Mouse (Mus musculus) liver, embryonic 14.5 days (tissue): ENCODE data around the gene Alpk3. TPM values are rescaled to one million over a fixed set of nuclear protein-coding genes. Genes with fewer than 3 reads are reported as not detected.
"Not testable (repeated sequence)": the region's sequence is repeated elsewhere in the genome, so short reads cannot be mapped to it uniquely, and the experiment has no call there.

Experiments used
- ATAC-seq: fragments of 200-750 bp; cut with Nextera tagmentation; 2 replicates; pipeline ENCODE4 v1.8.0; 2017; ENCODE audit warnings: moderate number of reproducible peaks, mild to moderate bottlenecking, moderate library complexity; ENCODE audit not compliant: insufficient read depth
- DNase-seq, 3 experiments: peaks; one replicate each; pipeline ENCODE4 v3.0.0-alpha.2; 2012 to 2013; ENCODE audit warnings: low read depth in 3 of 3, low spot score in 3 of 3
- H3K27ac ChIP-seq: fragments of 300-500 bp; sonication (generic); 2 replicates; pipeline ENCODE4 v1.5.1; 2014; ENCODE audit warnings: moderate library complexity, mild to moderate bottlenecking, control low read depth, inconsistent platforms
- H3K27me3 ChIP-seq: fragments of 300-500 bp; sonication (generic); 2 replicates; pipeline ENCODE4 v1.6.1; 2014; ENCODE audit warnings: mild to moderate bottlenecking, low read length, moderate library complexity; ENCODE audit not compliant: control insufficient read depth, insufficient read depth
- H3K36me3 ChIP-seq: fragments of 300-500 bp; sonication (generic); replicated peaks from 2 replicates; pipeline ENCODE4 v1.6.1; 2014; ENCODE audit warnings: low read depth; ENCODE audit not compliant: control insufficient read depth, insufficient read depth
- H3K4me1 ChIP-seq, 2 experiments: fragments of 200-500 bp in 1 of 2; fragments of 300-500 bp in 1 of 2; sonication (generic) in 1 of 2; replicated peaks; 2 replicates each; pipeline ENCODE4 v1.6.1; 2012 to 2014; ENCODE audit warnings: antibody characterized with exemption in 1 of 2, inconsistent platforms in 1 of 2, low read length in 1 of 2; ENCODE audit not compliant: control insufficient read depth in 2 of 2, insufficient read depth in 2 of 2
- H3K4me2 ChIP-seq: fragments of 300-500 bp; sonication (generic); 2 replicates; pipeline ENCODE4 v1.6.1; 2014; ENCODE audit warnings: low read depth, mild to moderate bottlenecking, control low read depth, moderate library complexity
- H3K4me3 ChIP-seq, 2 experiments: fragments of 200-500 bp in 1 of 2; fragments of 300-500 bp in 1 of 2; sonication (generic) in 1 of 2; 2 replicates each; pipeline ENCODE4 v1.5.1; 2012 to 2014; ENCODE audit warnings: low read depth in 2 of 2, low read length in 2 of 2, mild to moderate bottlenecking in 2 of 2, control low read depth in 1 of 2, inconsistent platforms in 1 of 2, moderate library complexity in 1 of 2; ENCODE audit not compliant: insufficient read depth in 1 of 2
- H3K9ac ChIP-seq: fragments of 300-500 bp; sonication (generic); replicated peaks from 2 replicates; pipeline ENCODE4 v1.6.1; 2014; ENCODE audit warnings: mild to moderate bottlenecking, control low read depth, moderate library complexity
- H3K9me3 ChIP-seq: fragments of 300-500 bp; sonication (generic); 2 replicates; pipeline ENCODE4 v1.6.1; 2016; ENCODE audit warnings: low read length, mixed read lengths; ENCODE audit not compliant: control insufficient read depth
- CTCF ChIP-seq: IDR thresholded peaks from 2 replicates; pipeline ENCODE4 v1.5.1; 2016; ENCODE audit warnings: antibody characterized with exemption, low read depth, control low read depth
- EP300 ChIP-seq: IDR thresholded peaks from 2 replicates; pipeline ENCODE4 v1.6.1; 2016; ENCODE audit warnings: antibody characterized with exemption, low read depth
- WGBS: fragments of 180-500 bp; shearing (Covaris S2); extraction: QIAGEN DNeasy Blood & Tissue Kit; methylation state at CpG from one replicate; pipeline ENCODE4 v1.1.7; 2014; ENCODE audit not compliant: insufficient replicate concordance; 5-methylcytosine and 5-hydroxymethylcytosine counted together
- polyA plus RNA-seq, 2 experiments: library from polyadenylated mRNA; depleted of rRNA in 1 of 2; stranded (reverse) in 1 of 2; unstranded in 1 of 2; fragments of >200 nt; fragmentation: Nextera tagmentation in 1 of 2; extraction: Ambion mirVana in 1 of 2; gene quantifications; 2 replicates each; pipeline versions ENCODE4 v1.2.1 to v1.2.3; 2012 to 2014

The Alpk3 gene
- polyA plus RNA-seq, 2 experiments = 0.03 to 0.04 TPM

GRCm38 (mm10) chr7:81139100-81139499 lies 81.7 kb downstream of the Alpk3 start:
- Histone ChIP-seq H3K9me3 (no peaks in the 10 kb centered on the region), H3K4me3 (no peak overlapping the region), H3K4me2 (no peak overlapping the region), H3K27ac (no peak overlapping the region), H3K4me1 (peaks cover 0 to 5% of the 10 kb centered on the region in 2 experiments; a peak in 2 of 4 replicates), H3K36me3 (no peaks in the 10 kb centered on the region), H3K9ac (no peak overlapping the region), H3K27me3 (no peaks in the 10 kb centered on the region)
- DNase-seq = no peak
- no peak for ATAC-seq
- WGBS = 80% methylated on average over 7 of the region's 7 CpGs
- TF ChIP-seq EP300 (no peak), CTCF (no peak)

- H3K27me3 ChIP-seq = no peaks in the 10 kb centered on the region
- DNase-seq (no peak), ATAC-seq (no peak)
- H3K9me3 ChIP-seq = no peaks in the 10 kb centered on the region
- H3K36me3 ChIP-seq = no peaks in the 10 kb centered on the region
- H3K9ac ChIP-seq = no peak overlapping the region
- TF ChIP-seq CTCF = no peak
- TF ChIP-seq EP300 = no peak
- 65% methylated on average over 5 of the region's 5 CpGs for WGBS
- H3K27ac ChIP-seq = no peak overlapping the region
- H3K4me2 ChIP-seq = no peak overlapping the region
- H3K4me1 ChIP-seq = peaks cover 0 to 2% of the 10 kb centered on the region in 2 experiments; a peak in 1 of 4 replicates
- H3K4me3 ChIP-seq = no peak overlapping the region
These were observed 82.4 kb downstream of the Alpk3 start for GRCm38 (mm10) chr7:81139671-81140404.

GRCm38 (mm10) chr7:81141541-81141940 lies 84.1 kb downstream of the Alpk3 start:
- Histone ChIP-seq H3K27me3 (no peaks in the 10 kb centered on the region), H3K36me3 (no peaks in the 10 kb centered on the region)

GRCm38 (mm10) chr7:81143056-81143455 lies 85.7 kb downstream of the Alpk3 start:
- not testable (repeated sequence) for H3K4me2 ChIP-seq, ATAC-seq, H3K27ac ChIP-seq, H3K27me3 ChIP-seq, H3K9me3 ChIP-seq, DNase-seq, H3K4me3 ChIP-seq, H3K4me1 ChIP-seq, H3K36me3 ChIP-seq, H3K9ac ChIP-seq
- WGBS = 58% methylated on average over 4 of the region's 4 CpGs

More at GRCm38 (mm10) chr7:81141541-81141940, 84.1 kb downstream of the Alpk3 start:
- TF ChIP-seq CTCF = no peak
- TF ChIP-seq EP300 = no peak
- WGBS = 62% methylated on average over 1 of the region's 1 CpGs
- Histone ChIP-seq H3K4me2 (no peak overlapping the region), H3K4me3 (no peak overlapping the region), H3K4me1 (no peaks in the 10 kb centered on the region), H3K9me3 (no peaks in the 10 kb centered on the region), H3K27ac (no peak overlapping the region), H3K9ac (no peak overlapping the region)
- DNase-seq = no peak
- ATAC-seq = no peak

GRCm38 (mm10) chr7:81149759-81150158 lies 92.4 kb downstream of the Alpk3 start:
- ATAC-seq = peak; percentile 51; the same call in 1 of the 2 replicates
- DNase-seq = peak; percentile 30 to 52 (median 35)
- Histone ChIP-seq H3K27me3 (no peaks in the 10 kb centered on the region), H3K36me3 (no peaks in the 10 kb centered on the region), H3K4me1 (peaks cover 8 to 10% of the 10 kb centered on the region in 2 experiments), H3K4me2 (peak overlapping the region; percentile 28), H3K9me3 (no peaks in the 10 kb centered on the region), H3K27ac (no peak overlapping the region), H3K4me3 (no peak overlapping the region), H3K9ac (no peak overlapping the region)
- 34% methylated on average over 11 of the region's 11 CpGs for WGBS
- no peak for TF ChIP-seq EP300
- TF ChIP-seq CTCF = no peak
